Mouse (Mus musculus) kidney, embryonic 15.5 days (tissue): Measurements from ENCODE around the gene Naa15. TPM values are rescaled to one million over a fixed set of nuclear protein-coding genes. Genes with fewer than 3 reads are reported as not detected.
"Not testable (repeated sequence)": the region's sequence is repeated elsewhere in the genome, so short reads cannot be mapped to it uniquely, and the experiment has no call there.

Source experiments
- ATAC-seq: fragments of 200-750 bp; cut with Nextera tagmentation; replicated peaks from 2 replicates; pipeline ENCODE4 v1.8.0; 2017; ENCODE audit warnings: moderate TSS enrichment; ENCODE audit not compliant: low FRiP score
- H3K27ac ChIP-seq: fragments of 300-500 bp; sonication (generic); 2 replicates; pipeline ENCODE4 v1.5.1; 2015; ENCODE audit warnings: mild to moderate bottlenecking, inconsistent platforms
- H3K27me3 ChIP-seq: fragments of 300-500 bp; sonication (generic); 2 replicates; pipeline ENCODE4 v1.6.1; 2015; ENCODE audit warnings: inconsistent platforms
- H3K36me3 ChIP-seq: fragments of 300-500 bp; sonication (generic); 2 replicates; pipeline ENCODE4 v1.6.1; 2015; ENCODE audit warnings: inconsistent platforms
- H3K4me1 ChIP-seq: fragments of 300-500 bp; sonication (generic); 2 replicates; pipeline ENCODE4 v1.6.1; 2015; ENCODE audit warnings: inconsistent platforms
- H3K4me2 ChIP-seq: fragments of 300-500 bp; sonication (generic); 2 replicates; pipeline ENCODE4 v1.6.1; 2015; ENCODE audit warnings: moderate library complexity, mild to moderate bottlenecking, inconsistent platforms
- H3K4me3 ChIP-seq: fragments of 300-500 bp; sonication (generic); replicated peaks from 2 replicates; pipeline ENCODE4 v1.5.1; 2015; ENCODE audit warnings: mild to moderate bottlenecking, inconsistent platforms
- H3K9ac ChIP-seq: fragments of 300-500 bp; sonication (generic); 2 replicates; pipeline ENCODE4 v1.6.1; 2015; ENCODE audit warnings: mild to moderate bottlenecking, inconsistent platforms
- H3K9me3 ChIP-seq: fragments of 300-500 bp; sonication (generic); replicated peaks from 2 replicates; pipeline ENCODE4 v1.6.1; 2016; ENCODE audit warnings: inconsistent platforms
- WGBS: fragments of 180-500 bp; shearing (Covaris S2); methylation state at CpG from one replicate; pipeline ENCODE4 v1.1.7; 2015; ENCODE audit warnings: mixed read lengths; 5-methylcytosine and 5-hydroxymethylcytosine counted together
- polyA plus RNA-seq: library from polyadenylated mRNA; unstranded; fragments of >200 nt; fragmentation: Nextera tagmentation; extraction: Ambion mirVana; gene quantifications from 2 replicates; pipeline ENCODE4 v1.2.1, GENCODE M21; 2015

Gene Naa15
- polyA plus RNA-seq, 1 experiment from 2014 or later, result 54.6 TPM

DNA sequence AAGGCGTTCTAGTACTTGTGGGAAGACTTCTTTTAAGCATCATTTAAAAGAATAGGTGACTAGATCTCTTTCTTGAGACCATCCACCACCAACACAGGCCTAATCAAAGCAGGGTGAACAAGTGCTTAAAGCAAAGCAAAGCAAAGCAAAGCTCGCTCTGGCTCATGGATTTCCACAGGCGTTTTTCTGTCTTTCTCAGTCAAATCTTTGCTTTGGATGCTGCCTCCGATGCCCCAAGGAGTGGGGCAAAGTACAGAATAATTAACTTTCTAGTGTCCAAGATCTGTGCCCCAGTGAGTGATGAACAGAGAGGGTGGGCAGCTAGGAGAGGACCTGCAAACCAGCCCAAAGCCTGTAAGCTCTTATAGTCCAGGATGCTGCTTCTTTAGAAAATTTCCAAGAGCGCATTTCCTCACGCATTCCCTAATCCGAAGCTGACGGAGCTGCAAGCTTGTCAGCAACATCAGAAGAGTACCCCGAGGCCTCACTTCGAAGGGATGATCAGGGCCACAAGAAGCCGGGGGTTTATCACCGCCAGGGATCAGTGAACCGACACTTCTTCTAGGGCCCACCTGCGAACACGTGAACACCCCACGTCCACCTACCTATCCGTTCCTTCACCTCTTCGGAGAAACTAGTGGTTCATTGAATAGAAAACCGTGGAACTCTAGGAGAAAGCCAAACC lies 19.3 kb upstream of the Naa15 start:
- H3K4me3 ChIP-seq, result peak overlapping the region; percentile 59
- 32% methylated on average over 19 of the region's 19 CpGs for WGBS
- H3K4me1 ChIP-seq, result peaks cover 25% of the 10 kb centered on the region

DNA sequence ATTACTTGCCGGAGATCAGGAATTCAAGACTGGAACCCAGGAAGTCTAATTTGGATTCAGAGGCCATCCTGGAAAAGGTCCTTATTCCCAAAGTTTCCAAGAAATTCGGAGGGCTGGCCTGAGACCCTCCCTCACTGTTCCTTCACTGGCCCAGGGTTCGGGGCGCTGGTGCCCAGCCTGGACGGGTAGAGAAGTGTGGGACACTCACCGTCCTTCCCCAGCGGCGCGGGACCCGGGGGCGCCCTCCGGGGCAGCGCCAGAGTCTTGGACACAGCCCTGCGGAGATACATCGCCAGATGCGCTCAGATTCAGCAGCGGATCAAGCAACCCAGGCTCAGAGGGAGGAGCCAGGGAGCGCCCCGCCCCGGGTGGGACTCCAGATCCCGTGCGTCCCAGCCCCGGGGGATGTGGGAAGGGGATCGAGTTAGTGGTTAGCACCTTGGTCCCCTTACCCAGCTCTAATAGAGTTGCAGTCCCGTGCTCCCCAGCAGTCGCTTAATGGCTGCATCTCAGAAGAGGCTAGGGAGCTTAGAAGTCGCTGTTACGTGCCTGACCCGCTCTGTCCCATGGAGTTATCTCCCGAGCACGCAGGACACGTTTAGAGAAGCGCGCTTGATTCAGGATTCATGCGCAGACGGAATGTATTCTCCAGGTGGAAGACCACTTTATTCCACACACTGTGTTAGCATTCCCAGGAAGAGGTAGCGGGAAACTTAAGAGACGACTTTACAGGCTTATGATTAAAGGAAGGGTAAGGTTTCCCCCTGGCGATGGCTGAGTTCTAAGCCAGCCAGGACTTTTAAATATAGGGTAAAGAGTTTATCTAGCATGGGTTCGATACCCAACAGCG lies 18.5 kb upstream of the Naa15 start, which contains the start of gene Mgarp:
Mgarp (minus strand) TSS at position 520 of the 850 bp plus-strand sequence.
- Histone ChIP-seq H3K36me3 (no peaks in the 10 kb centered on the region), H3K4me1 (peaks cover 25% of the 10 kb centered on the region), H3K4me3 (peak within 1 kb of the TSS; percentile 59), H3K27ac (0 out of 2 replicates have a peak within 1 kb of the TSS, but pooled peaks have one; percentile 37), H3K9ac (peak within 1 kb of the TSS; percentile 42), H3K9me3 (no peaks in the 10 kb centered on the region), H3K27me3 (peaks cover 27% of the 10 kb centered on the region), H3K4me2 (peak within 1 kb of the TSS; percentile 88)
- 2% methylated on average over 41 of the region's 41 CpGs for WGBS
- peak; percentile 88 for ATAC-seq

More for the DNA sequence above, 19.3 kb upstream of the Naa15 start:
- Histone ChIP-seq H3K36me3 (no peaks in the 10 kb centered on the region), H3K4me2 (peak overlapping the region; percentile 88), H3K9me3 (no peaks in the 10 kb centered on the region), H3K27me3 (peaks cover 27% of the 10 kb centered on the region), H3K27ac (no peak overlapping the region), H3K9ac (no peak overlapping the region)
- ATAC-seq, result no peak

DNA sequence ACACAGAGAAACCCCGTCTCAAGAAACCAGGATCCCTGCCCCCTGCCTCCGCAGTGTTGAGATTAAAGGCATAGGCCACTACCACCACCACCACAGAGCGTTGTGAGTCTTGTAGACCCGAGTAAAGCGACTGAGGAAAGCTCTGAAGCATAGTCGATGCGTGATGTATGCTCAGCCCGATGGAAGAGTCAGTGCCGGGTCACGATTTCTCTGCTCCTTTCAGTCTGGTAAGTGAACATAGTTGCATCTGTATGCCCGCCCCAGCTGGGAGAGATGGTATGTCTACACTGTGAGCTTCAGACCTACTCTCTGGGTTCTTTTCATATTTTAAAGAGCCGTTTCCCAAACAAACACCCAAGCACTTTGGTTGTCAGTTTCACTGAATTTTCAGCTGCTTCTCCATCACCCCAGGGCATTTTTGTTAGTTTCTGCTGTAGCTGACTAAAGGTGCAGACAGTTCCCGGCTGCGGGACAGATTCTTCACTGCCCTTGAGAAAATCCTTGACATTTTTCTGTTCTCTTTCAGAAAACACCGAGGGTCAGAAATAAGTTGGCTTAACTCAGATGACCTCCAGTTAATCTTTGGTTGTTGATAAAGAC lies 17.1 kb upstream of the Naa15 start:
- H3K9ac ChIP-seq, result no peak overlapping the region
- no peak overlapping the region for H3K27ac ChIP-seq
- 62% methylated on average over 15 of the region's 15 CpGs for WGBS
- no peaks in the 10 kb centered on the region for H3K9me3 ChIP-seq
- peaks cover 3% of the 10 kb centered on the region; the same call in 1 of the 2 replicates for H3K36me3 ChIP-seq
- H3K4me3 ChIP-seq, result no peak overlapping the region
- no peak for ATAC-seq
- H3K4me2 ChIP-seq, result no peak overlapping the region
- H3K4me1 ChIP-seq, result peaks cover 25% of the 10 kb centered on the region
- peaks cover 27% of the 10 kb centered on the region for H3K27me3 ChIP-seq

DNA sequence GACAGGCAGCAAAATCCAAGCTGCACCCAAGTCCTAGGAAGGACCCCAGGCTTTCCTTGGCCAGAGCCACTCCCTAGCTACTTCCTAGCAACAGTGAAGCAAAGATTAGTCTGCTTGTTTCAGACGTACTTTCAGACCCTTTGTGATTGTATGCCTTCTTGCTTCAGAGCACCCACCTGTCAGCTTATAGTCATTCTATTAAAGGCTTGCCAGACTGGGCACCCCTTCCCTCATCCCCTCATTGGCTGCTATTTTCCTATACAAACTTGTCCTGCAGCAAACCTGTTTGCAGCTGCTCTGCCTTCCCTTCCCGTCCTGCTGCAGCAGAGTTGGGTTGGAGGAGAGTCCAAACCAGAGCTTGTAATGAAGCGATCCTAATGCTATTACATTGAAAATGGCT lies 16.3 kb upstream of the Naa15 start:
- no peak overlapping the region for H3K4me3 ChIP-seq
- H3K27ac ChIP-seq, result no peak overlapping the region
- H3K9ac ChIP-seq, result no peak overlapping the region
- WGBS, result 22% methylated on average over 3 of the region's 3 CpGs
- peaks cover 27% of the 10 kb centered on the region for H3K27me3 ChIP-seq
- 0 out of 2 replicates have a peak overlapping the region, but pooled peaks have one; percentile 9 for H3K4me2 ChIP-seq
- H3K4me1 ChIP-seq, result peaks cover 25% of the 10 kb centered on the region
- ATAC-seq, result no peak
- no peaks in the 10 kb centered on the region for H3K9me3 ChIP-seq
- H3K36me3 ChIP-seq, result peaks cover 12% of the 10 kb centered on the region

DNA sequence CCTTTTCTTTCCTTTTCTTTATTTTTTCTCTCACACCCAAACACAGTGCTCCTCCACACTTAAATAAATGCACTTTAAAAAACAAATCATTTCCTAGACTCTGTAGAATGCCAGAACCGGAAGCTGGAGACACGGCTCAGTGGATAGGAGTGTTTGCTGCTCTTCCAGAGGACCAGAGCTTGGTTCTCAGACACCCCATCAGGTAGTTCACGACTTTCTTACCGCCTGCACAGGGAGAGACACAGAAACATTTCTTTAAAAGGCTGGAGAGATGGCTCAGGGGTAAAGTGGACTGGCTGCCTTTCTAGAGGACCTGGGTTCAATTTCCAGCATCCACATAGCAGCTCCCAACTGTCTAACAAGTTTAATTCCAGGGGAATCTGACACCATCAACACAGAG lies 15.4 kb upstream of the Naa15 start:
- Histone ChIP-seq H3K36me3 (peaks cover 19% of the 10 kb centered on the region), H3K9ac (no peak overlapping the region), H3K4me2 (no peak overlapping the region), H3K27ac (no peak overlapping the region), H3K4me1 (peaks cover 25% of the 10 kb centered on the region), H3K27me3 (peaks cover 27% of the 10 kb centered on the region), H3K4me3 (no peak overlapping the region), H3K9me3 (no peaks in the 10 kb centered on the region)
- 48% methylated on average over 4 of the region's 4 CpGs for WGBS
- no peak for ATAC-seq

DNA sequence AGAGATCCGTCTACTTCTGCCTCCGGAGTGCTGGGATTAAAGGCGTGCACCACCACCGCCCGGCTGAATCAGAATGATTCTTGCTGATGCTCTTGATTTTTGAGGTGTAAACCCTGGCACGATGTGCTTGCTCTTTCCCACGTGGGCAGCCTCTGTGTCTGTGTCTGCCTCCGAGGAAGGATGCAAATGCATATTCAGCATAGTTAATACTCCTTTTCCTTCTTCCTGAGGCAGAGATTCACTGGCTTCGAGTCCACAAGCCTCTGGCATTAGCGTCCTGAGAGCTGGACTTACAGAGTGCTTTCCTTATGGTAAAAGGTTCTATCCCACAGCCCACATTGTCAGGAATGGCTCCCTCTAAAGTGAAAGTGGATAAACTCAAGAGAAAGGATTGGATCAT lies 14.3 kb upstream of the Naa15 start:
- peaks cover 21% of the 10 kb centered on the region for H3K27me3 ChIP-seq
- H3K4me1 ChIP-seq, result peaks cover 24% of the 10 kb centered on the region
- no peaks in the 10 kb centered on the region for H3K9me3 ChIP-seq
- no peak overlapping the region for H3K9ac ChIP-seq
- peaks cover 25% of the 10 kb centered on the region for H3K36me3 ChIP-seq
- no peak overlapping the region for H3K4me3 ChIP-seq
- H3K4me2 ChIP-seq, result no peak overlapping the region
- H3K27ac ChIP-seq, result no peak overlapping the region
- 76% methylated on average over 10 of the region's 10 CpGs for WGBS
- no peak for ATAC-seq

DNA sequence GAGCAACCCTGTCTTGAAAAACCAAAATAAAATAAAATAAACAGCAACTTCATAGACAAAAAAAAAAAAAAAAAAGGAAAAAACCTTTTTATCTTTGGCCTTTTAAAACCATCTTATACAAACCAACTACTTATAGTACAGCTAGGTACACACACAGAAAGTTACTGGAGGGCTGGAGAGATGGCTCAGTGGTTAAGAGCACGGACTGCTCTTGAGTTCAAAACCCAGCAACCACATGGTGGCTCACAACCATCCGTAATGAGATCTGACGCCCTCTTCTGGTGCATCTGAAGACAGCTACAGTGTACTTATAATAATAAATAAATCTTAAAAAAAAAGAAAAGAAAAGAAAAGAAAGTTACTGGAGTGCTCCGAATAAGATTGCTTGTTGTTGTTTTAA lies 12.9 kb upstream of the Naa15 start:
- not testable (repeated sequence) for H3K9me3 ChIP-seq, H3K4me2 ChIP-seq, H3K4me3 ChIP-seq, H3K27me3 ChIP-seq, ATAC-seq, H3K27ac ChIP-seq, H3K9ac ChIP-seq
- WGBS, result 72% methylated on average over 4 of the region's 4 CpGs
- Histone ChIP-seq H3K36me3 (peaks cover 37% of the 10 kb centered on the region), H3K4me1 (peaks cover 11% of the 10 kb centered on the region; the same call in 1 of the 2 replicates)

DNA sequence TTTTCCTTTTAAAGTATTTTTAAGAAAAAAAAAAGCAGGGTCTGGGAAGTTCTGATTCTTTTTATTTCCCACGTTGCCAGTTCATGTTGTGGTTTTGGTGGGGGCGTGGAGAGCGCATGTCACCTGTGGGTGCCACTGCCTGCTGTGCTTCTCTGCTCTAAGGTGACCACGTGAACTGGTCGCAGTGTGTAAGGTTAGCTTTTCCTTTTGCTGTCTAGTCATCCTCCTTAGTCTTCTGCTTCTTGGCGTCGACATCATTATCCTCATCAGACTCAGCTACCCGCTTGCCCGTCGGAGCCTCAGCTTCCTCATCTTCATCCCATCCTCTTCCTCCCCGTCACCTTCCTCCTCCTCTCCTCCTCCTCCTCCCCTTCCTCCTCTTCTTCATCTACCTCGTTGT lies 12.3 kb upstream of the Naa15 start:
- Histone ChIP-seq H3K27me3 (peaks cover 6% of the 10 kb centered on the region; the same call in 1 of the 2 replicates), H3K4me2 (no peak overlapping the region), H3K4me3 (no peak overlapping the region), H3K4me1 (peaks cover 14% of the 10 kb centered on the region), H3K27ac (no peak overlapping the region), H3K36me3 (peaks cover 38% of the 10 kb centered on the region), H3K9ac (no peak overlapping the region), H3K9me3 (no peaks in the 10 kb centered on the region)
- WGBS, result 96% methylated on average over 12 of the region's 12 CpGs
- ATAC-seq, result no peak

DNA sequence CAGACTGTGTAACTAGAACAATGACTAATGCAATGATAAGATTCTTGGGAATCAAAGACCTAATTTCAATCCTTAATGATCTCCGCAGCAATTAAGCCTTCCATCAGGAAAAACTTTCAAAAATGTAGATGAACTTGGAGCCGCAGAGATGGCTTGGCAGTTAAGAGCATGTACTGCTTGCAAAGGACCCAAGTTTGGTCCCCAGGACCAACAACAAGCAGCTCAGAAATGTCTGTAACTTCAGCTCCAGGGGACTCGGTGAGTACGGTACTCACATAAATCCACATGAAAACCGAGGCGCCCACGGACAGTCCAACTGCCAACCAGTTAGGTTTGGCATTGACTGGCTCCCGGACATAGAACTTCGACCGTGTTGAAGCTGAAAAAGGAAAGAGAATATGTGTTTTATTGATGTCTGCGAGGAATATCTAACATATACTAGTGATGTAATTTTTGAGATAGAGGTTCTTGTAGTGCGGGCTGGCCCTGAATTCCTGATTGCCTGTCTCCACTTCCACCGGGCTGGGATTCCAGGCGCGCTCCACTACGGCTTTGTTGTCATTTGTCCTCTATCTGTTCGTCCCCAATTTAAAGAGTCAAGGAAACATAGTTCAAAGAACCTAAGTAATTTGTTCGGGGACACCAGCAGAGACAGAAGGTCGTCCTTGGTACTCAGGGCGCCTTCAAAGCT lies 6.9 kb upstream of the Naa15 start:
- Histone ChIP-seq H3K4me1 (peaks cover 9% of the 10 kb centered on the region), H3K9ac (peak overlapping the region; percentile 71), H3K27me3 (no peaks in the 10 kb centered on the region), H3K36me3 (peaks cover 32% of the 10 kb centered on the region), H3K4me3 (peak overlapping the region; percentile 85), H3K27ac (peak overlapping the region; percentile 97), H3K9me3 (no peaks in the 10 kb centered on the region), H3K4me2 (peak overlapping the region; percentile 65)
- 13% methylated on average over 20 of the region's 20 CpGs for WGBS
- ATAC-seq, result 0 out of 2 replicates have a peak, but pooled peaks have one; percentile 15

DNA sequence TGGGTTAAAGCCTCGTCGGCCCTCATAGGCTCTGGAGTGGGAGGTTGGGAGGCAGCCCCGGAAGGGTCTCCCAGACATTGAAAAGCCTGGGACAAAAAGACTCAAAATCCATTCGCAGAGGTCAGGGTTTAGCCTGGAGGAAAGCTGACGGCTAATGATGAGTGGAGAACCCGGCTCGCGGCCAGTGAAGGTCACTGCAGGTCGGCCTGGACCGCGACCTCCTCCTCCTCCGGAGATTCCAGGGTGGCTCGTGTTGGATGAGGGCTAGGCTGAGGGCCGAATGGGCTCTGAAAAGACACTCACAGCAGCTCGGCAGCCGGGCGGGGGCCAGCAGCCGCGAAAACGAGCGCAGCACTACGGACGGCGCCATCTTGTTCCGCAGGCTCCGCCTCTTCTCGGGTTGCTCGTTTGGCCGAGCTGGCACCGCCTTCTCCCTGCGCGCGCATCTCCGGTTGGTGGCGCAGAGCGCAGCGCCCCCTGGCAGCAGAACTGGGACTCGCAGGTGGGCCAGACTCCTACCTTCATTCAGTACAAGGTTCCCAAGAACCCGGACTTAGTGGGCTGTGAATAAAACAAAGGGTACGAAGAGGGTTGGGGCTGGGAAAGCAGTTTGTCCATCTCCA lies 6.3 kb upstream of the Naa15 start, which contains the start of gene Ndufc1:
Ndufc1 (minus strand) TSS at position 428 of the 623 bp plus-strand sequence.
- ATAC-seq, result peak; percentile 93
- H3K4me1 ChIP-seq, result peaks cover 9% of the 10 kb centered on the region
- peak within 1 kb of the TSS; percentile 71 for H3K9ac ChIP-seq
- H3K4me2 ChIP-seq, result peak within 1 kb of the TSS; percentile 65
- peak within 1 kb of the TSS; percentile 85 for H3K4me3 ChIP-seq
- peaks cover 26% of the 10 kb centered on the region for H3K36me3 ChIP-seq
- no peaks in the 10 kb centered on the region for H3K9me3 ChIP-seq
- peak within 1 kb of the TSS; percentile 97 for H3K27ac ChIP-seq
- under 1% methylated on average over 40 of the region's 40 CpGs for WGBS
- no peaks in the 10 kb centered on the region for H3K27me3 ChIP-seq

DNA sequence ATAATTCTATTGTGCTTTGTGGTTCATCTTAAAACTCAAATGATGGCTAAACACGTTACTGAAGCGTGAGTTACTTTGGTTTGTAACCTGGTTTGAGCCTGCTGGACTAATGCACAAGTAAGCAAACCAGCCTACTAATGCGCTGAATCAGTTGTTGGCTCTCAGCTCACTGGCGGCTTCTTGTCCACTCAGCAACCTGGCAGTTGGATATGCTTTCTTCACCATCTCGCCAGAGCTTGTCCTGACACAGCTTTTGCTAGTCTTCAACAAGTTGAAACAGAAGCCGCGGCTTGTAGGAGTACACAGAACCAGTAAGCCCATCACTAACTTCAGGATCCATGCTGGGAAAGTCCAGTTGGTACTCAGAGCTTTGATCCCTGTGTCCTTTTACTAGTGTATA lies 2.5 kb upstream of the Naa15 start:
- Histone ChIP-seq H3K4me2 (no peak overlapping the region), H3K27ac (no peak overlapping the region), H3K4me1 (peaks cover 24% of the 10 kb centered on the region), H3K9ac (no peak overlapping the region), H3K4me3 (no peak overlapping the region), H3K9me3 (no peaks in the 10 kb centered on the region), H3K36me3 (no peaks in the 10 kb centered on the region), H3K27me3 (no peaks in the 10 kb centered on the region)
- ATAC-seq, result no peak
- 91% methylated on average over 7 of the region's 7 CpGs for WGBS
